Mouse (Mus musculus) frontal cortex, postnatal 10 days (tissue): ENCODE measurements around the gene Olfr391-ps.

Experiments used
- DNase-seq, 2 experiments: peaks; one replicate each; pipeline ENCODE4 v3.0.0; 2022; ENCODE audit warnings: low spot score in 2 of 2, mixed read lengths in 1 of 2

The Olfr391-ps gene

DNA sequence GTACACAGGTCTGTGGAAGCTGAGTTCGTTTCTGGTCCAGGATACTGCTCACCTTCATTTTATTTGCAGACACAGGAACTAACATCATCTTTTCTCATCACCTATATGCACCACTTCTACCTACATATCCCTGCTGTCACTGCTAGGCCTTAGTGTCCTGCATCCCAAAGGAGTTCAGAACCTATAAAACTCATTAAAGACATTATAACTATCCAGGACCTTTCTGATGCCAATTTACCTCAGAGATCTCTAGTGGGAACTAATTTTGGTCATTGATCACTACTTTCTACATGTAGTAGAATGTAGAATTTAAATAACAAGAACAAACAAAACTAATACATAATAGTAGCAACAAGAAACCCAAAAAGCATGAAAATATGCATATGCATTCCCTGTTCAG lies at the start of gene Olfr391-ps:
Gene Olfr391-ps (minus strand): TSS at position 101 of the 400 bp plus-strand sequence.
- DNase-seq = no peak

DNA sequence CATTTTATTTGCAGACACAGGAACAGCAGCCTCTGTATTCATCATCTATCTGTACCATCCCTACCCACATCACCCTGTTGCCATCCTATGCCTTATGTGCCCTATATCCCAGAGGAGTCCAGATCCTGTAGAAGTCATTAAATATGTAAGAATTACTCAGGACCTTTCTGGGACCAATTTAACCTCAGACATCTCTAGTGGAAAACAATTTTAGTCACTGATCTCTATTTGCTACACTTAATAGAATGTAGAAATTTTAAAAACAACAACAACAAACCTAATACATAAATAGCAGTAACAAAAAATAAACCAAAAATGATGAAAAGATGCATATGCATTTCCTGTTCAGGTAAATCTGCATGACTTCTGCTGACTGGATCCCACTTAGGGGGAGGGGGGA lies 48.5 kb upstream of the Olfr391-ps start, which contains the start of gene Olfr393:
Gene Olfr393 (minus strand): TSS at position 101 of the 400 bp plus-strand sequence.
- DNase-seq = no peak

DNA sequence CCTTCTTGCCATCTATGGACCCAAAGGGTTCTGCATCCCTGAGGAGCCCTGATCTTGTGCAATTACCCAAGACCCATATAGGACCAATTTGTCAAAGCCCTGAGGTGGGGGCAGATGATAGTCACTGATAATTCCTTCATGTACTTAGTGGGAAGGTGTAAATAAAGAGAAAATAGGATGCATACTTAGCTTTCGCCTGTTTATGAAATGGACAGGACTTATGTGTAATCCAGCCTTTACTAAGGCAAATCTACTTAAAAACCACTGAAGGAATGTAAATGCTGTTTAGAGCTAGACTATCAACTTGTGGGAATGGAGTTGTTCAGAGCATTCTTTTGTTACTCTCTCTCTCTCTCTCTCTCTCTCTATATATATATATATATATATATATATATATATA lies 14.1 kb upstream of the Olfr391-ps start, which contains the start of gene Olfr392:
Gene Olfr392 (minus strand): TSS at position 101 of the 400 bp plus-strand sequence.
- no peak for DNase-seq

DNA sequence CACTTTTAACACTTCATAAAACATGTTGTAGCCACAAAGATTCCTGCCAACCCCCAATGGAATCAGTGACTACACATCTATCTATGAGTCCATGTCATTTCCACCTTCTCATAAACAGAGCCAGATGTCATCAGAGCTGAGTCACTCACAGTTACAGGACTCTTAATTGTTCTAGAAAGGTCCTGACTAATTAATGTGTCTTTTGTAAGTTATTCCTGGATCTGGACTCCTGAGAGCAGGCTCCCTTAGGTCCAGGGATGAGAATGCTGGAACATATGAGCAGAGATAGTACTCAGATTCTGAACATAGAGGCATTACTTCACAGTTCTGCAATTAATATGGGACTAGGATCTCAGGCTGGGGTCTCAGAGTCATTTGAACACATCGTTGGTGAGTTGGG lies 20.2 kb downstream of the Olfr391-ps start, which contains the start of gene Olfr390:
Gene Olfr390 (plus strand): TSS at position 301 of the 400 bp plus-strand sequence.
- DNase-seq = no peak

DNA sequence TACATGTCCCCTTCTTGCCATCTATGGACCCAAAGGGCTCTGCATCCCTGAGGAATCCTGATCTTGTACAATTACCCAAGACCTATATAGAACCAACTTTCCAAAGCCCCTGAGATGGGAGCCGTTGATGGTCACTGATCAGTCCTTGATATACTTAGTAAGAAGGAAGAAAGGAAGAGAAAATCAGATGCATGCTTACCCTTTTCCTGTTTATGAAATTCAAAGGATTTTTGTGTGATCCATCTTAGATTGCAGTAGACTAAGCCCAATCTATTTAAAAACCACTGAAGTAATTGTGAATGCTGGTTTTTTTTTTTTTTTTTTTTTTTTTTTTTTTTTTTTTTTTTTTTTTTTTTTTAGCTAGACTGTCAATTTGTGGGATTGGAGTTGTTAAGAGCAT lies 22.2 kb downstream of the Olfr391-ps start, which contains the start of gene Olfr389:
Gene Olfr389 (minus strand): TSS at position 101 of the 400 bp plus-strand sequence.
- DNase-seq = no peak

DNA sequence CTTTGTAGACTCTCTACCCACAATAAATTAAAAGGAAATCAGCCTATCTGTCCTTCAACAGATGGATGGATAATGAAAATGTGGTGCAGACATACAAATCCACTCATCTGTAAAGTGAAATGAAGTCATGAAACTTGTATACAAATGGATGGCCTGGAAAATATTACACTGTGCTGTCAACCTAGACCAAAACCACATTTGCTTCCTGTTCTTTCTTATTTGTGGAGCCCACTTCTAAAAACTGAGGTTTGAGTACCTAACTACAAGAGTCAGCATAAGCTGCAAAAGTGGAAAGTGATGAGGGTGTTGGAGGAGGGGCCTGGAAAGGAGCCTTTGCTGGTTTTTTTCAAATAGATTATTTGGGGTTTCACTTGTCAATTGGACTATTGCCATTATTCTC lies 43.7 kb downstream of the Olfr391-ps start:
- DNase-seq = no peak
